Mouse (Mus musculus) kidney, adult 8-10 months (tissue): ENCODE measurements around the gene Dnajc12.
A peak's percentile ranks its signal among the peaks of the same experiment; 100 is the strongest.
"Not testable (repeated sequence)": the region's sequence is repeated elsewhere in the genome, so short reads cannot be mapped to it uniquely, and the experiment has no call there.

ENCODE experiments used
- DNase-seq, 2 experiments: peaks; one replicate each; pipeline ENCODE4 v3.0.0; 2022

Gene Dnajc12

DNA sequence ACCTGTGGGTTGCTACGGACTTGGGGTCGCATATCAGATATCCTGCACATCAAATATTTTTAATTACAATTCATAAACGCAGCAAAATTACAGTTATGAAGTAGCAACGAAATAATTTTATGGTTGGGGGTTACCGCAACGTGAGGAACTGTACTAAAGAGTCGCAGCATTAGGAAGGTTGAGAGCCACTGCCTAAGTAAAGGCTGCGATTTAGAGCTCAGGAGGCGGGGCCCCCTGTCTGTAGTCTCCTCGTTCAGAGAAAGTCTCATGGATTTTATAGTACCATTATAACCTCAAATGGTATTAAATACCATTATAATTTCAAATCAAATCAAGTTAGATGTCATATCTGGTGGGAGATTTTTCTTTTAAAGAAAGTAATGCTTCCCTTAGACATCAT, 4.7 kb downstream of the Dnajc12 start:
- no peak for DNase-seq

DNA sequence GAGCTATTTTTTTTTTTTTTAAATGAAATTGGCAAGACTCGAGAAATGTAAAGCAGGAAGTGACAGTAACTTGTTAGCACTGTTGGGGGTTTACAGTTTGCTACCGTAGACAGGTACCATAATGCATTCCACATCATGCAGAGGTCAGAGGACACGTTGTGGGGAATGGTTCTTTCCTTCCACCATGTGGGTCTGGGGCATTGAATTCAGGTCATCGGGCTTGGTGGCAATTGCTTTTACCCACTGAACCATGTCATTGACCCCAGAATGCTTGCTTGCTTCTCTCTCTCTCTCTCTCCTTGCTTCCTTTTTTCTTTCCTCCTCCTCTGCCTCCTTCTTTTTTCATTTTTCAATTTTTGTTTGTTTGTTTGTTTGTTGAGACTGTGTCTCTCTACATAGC, 6.7 kb downstream of the Dnajc12 start:
- DNase-seq, result peak in 1 of 2 experiments; percentile 25

DNA sequence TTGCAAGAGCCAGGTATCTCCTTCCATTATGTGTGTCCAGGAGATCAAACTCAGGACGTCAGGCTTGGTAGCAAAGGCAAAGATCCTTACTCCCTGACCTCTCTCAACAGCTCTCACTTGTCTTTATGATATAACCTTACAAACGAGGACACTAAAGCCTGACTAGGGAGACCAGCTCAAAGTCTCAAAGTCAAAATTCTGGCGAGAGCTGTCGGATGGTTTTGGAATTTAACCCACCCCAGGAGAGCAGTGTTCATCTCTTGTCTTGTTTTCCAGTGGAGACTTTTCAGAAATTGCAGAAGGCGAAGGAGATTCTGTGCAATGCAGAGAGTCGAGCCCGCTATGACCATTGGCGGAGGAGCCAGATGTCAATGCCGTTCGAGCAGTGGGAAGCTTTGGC, 14.7 kb downstream of the Dnajc12 start:
- DNase-seq, result peak; percentile 63 to 79

DNA sequence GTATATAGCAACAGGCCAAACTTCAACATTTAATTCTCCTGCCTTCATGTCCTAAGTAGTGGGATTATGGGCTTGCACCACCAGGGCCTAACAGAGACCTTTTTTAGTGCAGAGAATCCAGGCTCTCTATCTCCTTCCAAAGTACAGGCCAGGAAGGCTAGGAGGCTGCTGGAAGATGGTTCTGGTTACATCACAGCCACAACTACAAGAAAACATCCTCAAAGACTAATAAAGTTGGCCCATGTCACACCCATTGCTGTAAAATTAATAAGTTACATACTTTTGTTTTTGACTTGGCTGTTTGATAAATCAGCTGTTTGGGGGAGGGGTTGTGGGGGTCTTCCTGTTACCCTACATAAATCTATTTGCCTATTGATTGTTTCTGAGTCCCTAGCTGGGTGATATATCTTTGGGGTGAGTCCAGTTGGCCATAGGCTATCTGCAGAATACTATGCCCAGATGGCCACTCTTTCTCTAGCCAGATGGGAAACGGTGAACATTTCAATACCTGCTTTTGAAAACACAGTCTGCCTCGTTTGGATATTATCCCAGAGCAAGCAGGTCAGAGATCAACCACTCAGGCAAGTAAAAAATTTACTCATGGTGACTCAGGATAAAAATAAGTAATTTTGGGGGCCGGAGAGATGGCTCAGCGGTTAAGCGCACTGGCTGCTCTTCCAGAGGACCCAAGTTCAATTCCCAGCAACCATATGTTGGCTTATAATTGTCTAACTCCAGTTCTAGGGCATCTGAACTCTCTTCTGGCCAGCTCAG, 20.7 kb downstream of the Dnajc12 start:
- peak; percentile 50 to 74 for DNase-seq

DNA sequence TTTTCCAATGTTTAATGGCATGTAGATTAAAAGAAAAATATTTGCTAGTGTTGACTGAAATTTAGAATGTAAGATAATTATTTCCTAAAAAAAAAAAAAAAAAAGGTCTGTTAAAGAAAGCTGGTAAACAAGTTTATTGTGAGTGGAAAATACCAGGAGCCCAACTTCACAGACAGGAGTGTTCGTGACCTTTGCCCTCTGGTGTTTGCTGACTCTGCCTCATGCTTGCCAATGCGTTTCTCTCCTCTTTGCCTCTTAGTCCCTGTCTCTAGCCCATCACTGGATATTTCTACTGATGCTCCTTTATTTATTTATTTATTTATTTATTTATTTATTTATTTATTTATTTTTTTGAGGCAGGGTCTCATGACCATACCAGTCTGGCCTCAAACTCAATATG, 21.4 kb downstream of the Dnajc12 start:
- DNase-seq, result peak; percentile 79 to 86

DNA sequence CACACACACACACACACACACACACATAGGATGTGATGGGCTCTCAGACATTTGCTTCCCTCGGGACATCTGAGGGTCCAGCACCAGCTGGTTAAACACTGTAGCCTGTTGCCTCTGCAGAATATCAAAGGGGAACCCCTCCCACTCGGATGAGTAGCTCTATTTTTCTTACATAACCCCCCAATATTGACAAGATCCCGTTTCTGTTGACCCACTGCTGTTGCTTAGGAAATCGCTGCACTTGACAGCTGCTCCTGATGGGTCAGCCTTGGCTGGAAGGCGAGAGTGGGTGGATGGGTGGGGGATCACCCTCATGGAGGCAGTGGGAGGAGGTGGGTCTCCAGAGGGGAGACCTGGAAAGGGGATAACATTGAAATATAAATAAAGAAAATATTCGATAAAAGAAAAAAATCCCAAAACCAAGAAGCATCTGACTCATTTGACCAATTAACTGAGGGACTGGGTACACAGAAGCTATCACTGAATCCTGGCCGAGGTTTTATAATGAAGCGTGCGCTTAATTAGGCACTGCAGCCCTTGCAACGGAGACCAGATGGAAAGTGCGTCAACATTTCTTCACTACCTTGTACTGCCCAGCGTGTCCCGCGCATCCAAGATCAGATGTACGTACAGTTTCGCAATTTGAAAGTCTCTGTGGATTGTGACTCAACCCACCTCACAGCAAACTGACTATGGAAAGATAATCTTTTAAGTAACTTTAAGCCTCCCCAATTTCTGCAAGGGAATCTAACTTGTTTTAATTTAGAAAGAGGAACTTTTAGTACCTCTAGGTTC, 28.1 kb downstream of the Dnajc12 start:
- DNase-seq, result no peak

DNA sequence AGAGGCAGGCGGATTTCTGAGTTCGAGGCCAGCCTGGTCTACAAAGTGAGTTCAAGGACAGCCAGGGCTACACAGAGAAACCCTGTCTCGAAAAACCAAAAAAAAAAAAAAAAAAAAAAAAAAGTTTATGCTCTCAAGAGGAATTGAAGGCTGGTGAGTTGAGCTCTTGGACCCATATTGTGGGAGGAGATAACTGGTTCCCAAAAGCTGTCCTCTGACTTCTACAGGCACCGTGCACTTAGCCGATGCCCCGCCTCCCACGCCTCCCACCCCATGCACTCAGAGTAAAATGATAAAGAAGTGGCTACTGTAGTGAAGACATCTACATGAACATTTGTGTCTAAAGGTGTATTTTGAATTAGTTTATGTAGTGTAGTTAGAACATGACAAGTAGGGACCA, 29.4 kb downstream of the Dnajc12 start:
- DNase-seq, result not testable (repeated sequence)

DNA sequence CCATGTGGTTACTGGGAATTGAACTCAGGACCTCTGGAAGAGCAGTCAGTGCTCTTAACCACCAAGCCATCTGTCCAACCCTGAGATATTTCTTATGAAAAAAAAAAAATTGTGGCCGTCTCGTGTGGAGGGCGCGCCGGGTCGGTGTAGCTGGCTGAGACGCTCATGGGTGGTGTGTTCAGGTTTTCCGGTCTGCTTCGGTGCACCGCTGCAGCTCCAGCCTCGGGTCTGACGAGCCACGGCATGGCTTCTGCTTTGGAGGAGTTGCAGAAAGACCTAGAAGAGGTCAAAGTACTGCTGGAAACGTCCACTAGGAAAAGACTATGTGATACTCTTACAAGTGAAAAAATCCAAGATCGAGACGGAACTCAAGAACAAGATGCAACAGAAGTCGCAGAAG, 30.5 kb downstream of the Dnajc12 start:
- DNase-seq, result no peak

DNA sequence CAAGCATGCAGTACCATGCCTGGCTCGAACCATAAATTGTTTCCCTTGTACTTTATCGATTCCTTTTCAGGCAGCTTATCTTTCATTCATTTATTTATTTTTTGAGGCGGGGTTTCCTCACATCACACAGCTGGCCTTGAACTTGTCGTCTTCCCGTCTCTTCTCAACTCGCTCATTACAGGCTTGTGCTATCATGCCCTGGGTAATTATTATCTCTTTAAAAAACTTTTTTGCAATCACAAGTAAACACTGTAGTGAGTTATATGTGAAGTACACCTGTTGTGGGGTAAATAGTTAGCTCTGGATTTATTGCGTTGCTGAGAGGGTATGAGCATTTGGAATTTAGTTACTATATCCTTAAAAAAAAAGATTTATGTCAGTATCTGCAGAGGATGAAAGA, 33.0 kb downstream of the Dnajc12 start:
- no peak for DNase-seq

DNA sequence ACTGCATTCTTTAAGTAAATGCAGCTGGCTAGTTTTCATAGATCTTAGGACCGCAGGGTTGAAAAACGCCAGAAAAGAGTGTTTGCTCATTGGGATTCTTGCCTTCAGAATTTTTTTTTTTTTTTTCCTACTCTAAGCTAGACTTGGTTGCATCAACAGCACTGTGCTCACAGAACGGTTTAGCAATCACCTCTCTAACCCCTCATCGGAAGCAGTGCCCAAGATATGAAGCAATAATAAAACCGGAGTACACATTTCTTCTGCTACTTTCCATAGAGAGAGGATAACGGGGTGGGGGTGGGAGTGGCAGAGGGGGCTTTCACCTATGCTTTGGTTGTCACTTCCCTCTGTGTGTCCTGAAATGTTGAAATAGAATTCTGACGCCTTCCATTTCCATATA, 33.6 kb downstream of the Dnajc12 start:
- DNase-seq, result no peak

DNA sequence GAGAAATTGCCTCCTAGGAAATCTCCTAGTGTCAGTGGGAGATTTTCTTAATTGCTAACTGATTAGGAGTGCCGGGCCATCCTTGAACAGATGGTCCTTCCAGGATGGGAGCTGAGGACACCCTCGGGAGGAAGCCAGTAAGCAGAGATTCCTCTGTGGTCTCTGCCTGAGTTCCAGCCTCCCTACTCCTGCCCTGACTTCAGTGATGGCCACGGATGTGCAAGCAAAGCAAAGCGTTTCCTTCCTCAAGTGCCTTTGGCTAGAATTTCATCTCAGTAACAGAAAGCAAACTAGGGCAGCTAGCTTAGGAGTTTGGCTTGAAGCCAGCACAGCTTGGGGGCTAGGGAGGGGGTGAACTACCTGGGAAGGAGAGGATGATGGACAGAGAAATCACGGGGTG, 34.8 kb downstream of the Dnajc12 start:
- no peak for DNase-seq

DNA sequence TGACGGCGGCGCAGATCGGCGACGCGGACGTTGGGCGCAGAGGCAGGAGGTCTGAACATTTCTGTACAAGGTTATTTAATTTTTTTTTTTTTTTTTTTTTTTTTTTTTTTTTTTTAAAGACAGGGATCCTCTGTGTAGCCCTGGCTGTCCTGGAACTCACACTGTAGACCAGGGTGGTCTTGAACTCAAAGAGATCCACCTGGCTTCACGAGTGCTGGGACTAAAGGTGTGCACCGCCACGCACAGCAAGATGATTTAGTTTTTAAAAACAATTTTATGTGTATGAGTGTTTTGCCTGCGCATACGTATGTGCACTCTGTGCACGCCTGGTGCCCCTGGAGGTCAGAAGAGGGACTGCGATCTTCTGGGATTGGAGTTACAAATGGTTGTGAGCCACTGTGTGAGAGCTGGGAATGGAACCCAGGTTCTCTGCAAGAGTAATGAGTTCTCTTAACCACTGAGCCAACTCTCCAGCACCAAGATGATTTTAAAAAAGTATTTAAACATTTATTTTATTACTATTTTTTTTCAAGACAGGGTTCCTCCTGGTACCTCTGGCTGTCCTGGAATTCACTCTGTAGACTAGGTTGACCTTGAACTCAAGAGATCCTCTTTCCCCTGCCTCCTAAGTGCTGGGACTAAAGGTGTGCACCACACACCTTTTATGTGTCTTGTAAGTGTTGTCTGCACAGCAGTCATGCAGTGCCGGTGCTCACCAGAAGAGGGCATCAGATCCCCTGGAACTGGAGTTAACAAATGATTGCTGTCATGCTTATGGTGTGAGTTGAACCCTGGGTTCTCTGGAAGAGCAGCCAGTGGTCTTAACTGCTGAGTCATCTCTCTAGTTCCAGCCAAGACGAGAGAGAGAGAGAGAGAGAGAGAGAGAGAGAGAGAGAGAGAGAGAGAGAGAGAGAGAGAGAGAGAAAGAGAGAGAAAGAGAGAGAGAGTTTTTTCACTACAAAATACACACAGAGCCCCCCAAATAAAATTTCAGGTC, 39.8 kb downstream of the Dnajc12 start, which contains the start of gene Gm7075:
Gene Gm7075, minus strand, starts transcription at position 51 of the 997 bp plus-strand sequence.
- peak in 1 of 2 experiments; percentile 74 for DNase-seq

DNA sequence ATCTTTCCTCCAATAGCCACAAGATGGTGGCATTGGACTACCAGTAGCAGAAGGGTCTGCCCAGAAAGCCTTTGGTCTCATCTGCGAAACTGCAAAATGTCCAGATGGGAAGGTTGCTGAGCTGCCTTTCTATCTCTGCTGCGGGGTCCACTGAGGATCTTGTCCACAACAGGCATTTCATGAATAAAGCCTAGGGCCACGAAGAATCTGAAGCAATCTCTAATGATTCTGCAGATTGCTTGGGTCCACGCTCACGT, 40.4 kb downstream of the Dnajc12 start:
- DNase-seq, result no peak

DNA sequence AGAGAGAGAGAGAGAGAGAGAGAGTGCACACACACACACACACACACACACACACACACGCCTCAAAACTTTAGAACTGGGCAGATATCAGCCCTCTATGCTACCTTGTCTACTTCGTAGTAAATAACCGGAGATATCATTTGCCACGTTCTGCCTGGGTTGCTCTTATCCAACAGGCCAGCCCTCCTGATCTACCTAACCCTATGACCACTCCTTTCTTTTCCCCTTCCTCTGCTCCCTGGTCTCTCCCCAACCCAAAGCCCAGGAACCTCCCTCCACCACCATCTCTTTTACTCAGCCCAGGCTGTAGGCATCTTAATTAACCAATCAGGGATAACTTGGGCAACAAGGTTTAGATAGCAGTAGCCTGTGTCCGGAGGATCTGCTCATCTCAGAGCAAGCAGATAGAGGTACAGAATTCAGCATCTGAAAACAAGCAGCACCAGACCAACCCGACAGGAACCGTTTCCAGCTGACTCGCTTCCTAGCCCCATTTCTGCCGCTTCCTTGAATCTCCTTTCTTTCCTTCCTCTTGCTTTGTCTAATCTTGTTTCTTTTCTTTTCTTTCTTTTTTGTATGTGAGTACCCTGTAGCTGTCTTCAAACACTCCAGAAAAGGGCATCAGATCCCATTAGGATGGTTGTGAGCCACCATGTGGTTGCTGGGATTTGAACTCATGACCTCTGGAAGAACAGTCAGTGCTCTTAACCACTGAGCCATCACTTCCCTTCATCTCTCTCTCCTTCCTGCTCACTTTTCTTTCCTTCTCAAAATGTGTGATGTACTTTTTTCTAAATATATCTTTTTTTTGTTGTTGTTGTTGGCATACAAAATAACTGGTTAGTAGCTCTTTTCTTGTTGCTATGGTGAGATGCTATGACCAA, 41.6 kb downstream of the Dnajc12 start:
- no peak for DNase-seq

DNA sequence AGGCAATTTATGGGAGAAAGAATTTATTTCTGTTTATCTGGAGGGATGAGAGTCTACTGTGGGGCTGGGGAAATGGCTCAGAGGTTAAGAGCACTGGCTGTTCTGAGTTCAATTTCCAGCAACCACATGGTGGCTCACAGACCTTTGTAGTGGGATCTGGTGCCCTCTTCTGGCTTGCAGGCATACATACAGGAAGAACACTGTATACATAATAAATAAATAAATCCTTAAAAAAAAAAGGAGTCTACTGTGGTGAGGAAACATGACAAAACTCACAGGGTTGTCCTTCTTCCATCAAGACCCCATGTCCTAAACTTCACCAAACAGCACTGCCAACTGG, 42.2 kb downstream of the Dnajc12 start:
- DNase-seq, result peak in 1 of 2 experiments; percentile 31

DNA sequence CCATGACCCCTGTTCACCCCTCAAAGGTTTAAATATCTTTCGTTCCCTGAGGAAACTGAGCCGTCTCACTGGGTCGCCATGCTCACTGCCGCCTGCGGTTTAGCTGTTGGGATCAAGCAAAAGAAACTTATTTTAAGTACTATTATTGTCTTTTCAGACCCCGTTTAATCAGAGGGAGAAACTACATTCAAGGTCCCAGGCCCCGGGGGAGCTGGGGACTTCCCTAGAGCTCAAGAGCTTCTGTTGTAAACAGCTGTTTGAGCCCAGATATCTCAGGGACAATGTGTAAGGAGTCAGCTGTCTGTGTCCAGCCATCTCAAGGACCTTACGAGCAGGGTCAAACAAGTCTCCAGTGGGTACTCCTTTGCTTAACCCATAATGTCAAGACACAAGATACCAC, 44.9 kb downstream of the Dnajc12 start:
- no peak for DNase-seq

DNA sequence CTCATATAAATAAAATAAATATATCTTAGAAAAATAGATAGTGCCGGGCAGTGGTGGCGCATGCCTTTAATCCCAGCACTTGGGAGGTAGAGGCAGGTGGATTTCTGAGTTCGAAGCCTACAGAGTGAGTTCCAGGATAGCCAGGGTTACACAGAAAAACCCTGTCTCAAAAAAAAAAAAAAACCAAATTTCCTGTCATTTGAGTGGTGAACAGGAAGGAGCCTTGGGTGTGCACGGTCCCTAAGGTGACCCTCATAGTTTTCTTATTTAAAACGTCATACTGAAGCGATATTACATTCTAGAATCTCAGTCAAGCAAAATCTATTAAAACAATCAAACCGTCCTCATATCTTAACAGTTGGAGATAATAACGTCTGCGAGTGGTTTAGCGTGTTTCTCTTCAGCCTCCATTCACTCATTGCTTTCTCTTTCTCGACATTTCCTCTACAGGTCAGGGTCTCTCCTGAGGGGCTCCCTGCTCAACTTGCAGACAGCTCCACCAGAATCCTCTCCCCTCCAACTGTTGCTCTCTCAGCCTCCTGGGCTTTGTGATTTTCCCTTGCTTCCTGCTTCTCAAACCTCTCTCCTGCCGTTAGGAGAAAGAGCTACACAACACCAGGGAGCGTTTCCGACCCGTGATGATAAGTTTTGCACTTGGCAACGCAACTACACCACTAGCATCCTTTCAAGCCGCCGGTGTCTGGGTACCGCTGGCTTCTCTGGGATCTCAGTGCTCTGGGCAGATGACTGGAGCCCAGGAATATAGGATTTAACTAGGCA, 46.2 kb downstream of the Dnajc12 start:
- peak in 1 of 2 experiments; percentile 19 for DNase-seq

DNA sequence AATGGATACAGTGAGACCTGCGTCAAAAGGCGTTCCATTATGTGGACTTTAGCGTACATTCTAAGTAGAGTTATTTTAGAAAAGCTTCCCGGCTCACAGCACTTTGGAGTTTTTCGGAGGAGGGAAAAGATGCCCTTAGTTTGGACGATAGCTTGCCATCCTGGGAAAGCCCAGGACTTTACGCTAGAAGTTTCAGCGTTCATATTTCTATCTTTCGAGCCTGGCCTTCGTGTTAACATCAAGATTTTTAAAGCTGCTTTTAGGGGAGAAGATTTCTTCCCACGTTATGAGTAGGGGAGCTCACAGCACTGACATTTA, 46.7 kb downstream of the Dnajc12 start:
- no peak for DNase-seq

DNA sequence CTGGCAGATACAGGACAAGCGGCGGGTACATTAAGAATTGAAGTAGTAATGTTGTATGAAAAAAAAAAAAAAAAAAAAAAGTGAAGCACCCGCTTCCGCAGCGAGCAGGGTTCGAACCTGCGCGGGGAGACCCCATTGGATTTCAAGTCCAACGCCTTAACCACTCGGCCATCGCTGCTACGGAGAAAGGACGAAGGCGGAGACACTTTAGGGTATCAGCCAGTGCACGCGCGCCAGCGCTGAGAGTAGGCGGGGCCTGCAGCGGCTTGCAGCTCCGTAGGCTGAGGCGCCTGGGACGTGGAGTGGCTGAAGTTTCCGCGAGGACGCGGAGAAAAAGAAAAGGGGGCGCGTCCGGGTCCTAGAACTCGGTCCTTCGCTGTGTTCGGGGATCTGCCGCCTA, 47.1 kb downstream of the Dnajc12 start:
- peak; percentile 98 to 100 for DNase-seq

DNA sequence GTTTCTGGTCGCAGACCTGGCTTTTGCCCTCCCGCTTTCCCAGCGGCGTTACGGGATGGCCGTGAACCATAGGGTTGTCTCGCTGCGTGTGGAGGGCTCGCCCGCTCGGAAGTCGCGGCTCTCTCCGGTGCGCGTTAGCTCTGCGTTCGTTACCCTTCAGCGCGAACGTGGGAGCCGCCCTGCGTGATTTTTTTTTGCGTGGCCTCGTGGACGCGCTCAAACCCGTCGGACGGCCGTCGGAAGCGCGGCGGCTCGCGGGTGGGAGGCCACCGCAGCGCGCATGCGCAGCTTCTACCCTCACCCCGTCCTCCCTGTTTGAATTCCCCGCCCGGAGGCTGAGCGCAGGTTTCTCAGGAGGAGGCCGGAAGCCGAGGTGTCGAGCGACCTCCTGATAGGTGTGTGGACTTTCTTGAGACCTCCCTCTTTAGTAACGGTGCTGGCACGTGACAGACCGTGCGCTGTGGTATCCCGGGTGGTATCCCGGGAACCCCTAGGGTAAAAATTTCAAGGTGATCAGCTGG, 47.6 kb downstream of the Dnajc12 start, which contains the start of gene Ctnna3:
Gene Ctnna3, plus strand, starts transcription at position 314 of the 521 bp plus-strand sequence.
- DNase-seq, result peak; percentile 90 to 92

DNA sequence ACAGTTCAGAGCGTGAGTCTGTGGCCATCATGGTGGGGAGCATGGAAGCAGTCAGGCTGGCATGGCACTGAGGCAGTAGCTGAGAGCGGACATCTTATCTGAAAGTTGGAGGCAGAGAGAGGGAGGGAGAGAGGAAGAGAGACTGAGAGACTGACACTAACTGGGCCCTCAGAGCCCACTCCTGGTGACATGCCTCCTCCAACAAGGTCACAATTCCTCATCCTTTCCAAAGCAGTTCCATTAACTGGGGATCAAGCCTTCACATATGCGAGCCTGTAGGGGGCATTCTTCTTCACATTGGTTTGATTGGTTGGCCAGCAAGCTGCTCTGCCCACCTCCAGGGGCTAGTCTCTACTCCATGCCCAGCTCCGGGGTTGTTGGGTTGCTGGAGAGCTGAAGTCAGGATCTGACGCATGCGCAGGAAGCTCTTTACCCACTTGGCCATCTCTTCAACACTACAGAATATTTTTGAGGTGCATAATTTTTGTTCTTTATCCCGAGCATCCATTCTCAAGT, 49.0 kb downstream of the Dnajc12 start:
- no peak for DNase-seq
